Mouse (Mus musculus) E14TG2a.4 (cell line): ENCODE results near the gene Dock8.

Source experiments
- CTCF ChIP-seq: conservative IDR thresholded peaks from 2 replicates; pipeline ENCODE4 v1.5.1; 2014; ENCODE audit warnings: low read length
- NANOG ChIP-seq: IDR thresholded peaks from 2 replicates; pipeline ENCODE4 v1.6.1; 2014; ENCODE audit warnings: borderline replicate concordance, low read length, mixed read lengths
- POU5F1 ChIP-seq: IDR thresholded peaks from 2 replicates; pipeline ENCODE4 v1.6.1; 2014; ENCODE audit warnings: low read length, borderline replicate concordance

GRCm38 (mm10) chr19:25106315-25106714 is 107.0 kb downstream of the Dock8 start:
- TF ChIP-seq CTCF (no peak), NANOG (no peak), POU5F1 (no peak)
